Mouse (Mus musculus): ENCODE results near the gene Mindy2. TPM values are rescaled to one million over a fixed set of nuclear protein-coding genes. Genes with fewer than 3 reads are reported as not detected.
A peak's percentile ranks its signal among the peaks of the same experiment; 100 is the strongest.

Mindy2 gene
- polyA plus RNA-seq, 1 experiment = 4.0 TPM

- TF ChIP-seq MYOG (IDR thresholded peaks at IDR 0.05; ENCODE audit: control insufficient read depth in 1 of 3, insufficient read depth in 1 of 3, insufficient read length in 2 of 3, low read depth in 2 of 3) (peak in 1 of 3 experiments; percentile 48), USF1 (IDR thresholded peaks at IDR 0.05; ENCODE audit: low read depth) (peak; percentile 54), SRF (IDR thresholded peaks at IDR 0.05; ENCODE audit: control insufficient read depth, insufficient read length, low read depth) (peak; percentile 4), CEBPB (IDR thresholded peaks at IDR 0.05; ENCODE audit: insufficient read depth, poor library complexity, severe bottlenecking) (no peak)
- no peaks in the 10 kb centered on the region for H3K36me3 ChIP-seq (ENCODE audit: control insufficient read depth, insufficient read depth)
- H3ac ChIP-seq (ENCODE audit: control insufficient read depth, insufficient read length) = peak within 1 kb of the TSS; percentile 97
- H3K4me2 ChIP-seq (ENCODE audit: low read depth) = peak within 1 kb of the TSS; percentile 74
- peak within 1 kb of the TSS; percentile 33 for H3K4me3 ChIP-seq
- no peaks in the 10 kb centered on the region for H3K27me3 ChIP-seq (ENCODE audit: control insufficient read depth, insufficient read depth, insufficient read length)
- peaks cover 7% of the 10 kb centered on the region for H3K79me2 ChIP-seq (ENCODE audit: control insufficient read depth, insufficient read depth)
Observed at GRCm38 (mm10) chr9:70656130-70657007, 605 bp downstream of the Mindy2 start, which contains the start of gene Gm10642. Gm10642 (plus strand) TSS chr9:70656251.

DNA sequence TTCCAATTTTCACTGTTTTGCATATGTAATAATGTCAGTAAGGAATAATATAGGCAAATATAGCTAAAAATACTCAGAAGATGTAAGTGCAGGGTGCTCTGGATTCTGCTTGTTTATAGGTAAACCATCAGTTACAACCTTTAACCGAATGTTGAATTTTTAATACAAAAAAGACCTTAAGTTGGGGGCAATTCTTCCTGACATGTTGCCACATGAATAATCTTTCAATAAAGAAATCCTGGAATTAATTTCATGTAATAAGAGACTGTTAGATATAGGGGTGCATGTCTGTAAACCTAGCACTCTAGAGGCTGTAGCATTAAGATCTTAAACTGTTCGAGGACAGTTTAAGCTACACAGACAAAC lies 1.2 kb downstream of the Mindy2 start:
- peak overlapping the region; percentile 97 for H3ac ChIP-seq (ENCODE audit: control insufficient read depth, insufficient read length)
- TF ChIP-seq MAX (IDR thresholded peaks at IDR 0.05; ENCODE audit: low read depth) = no peak
- no peak for TF ChIP-seq SRF (IDR thresholded peaks at IDR 0.05; ENCODE audit: control insufficient read depth, insufficient read length, low read depth)
- TF ChIP-seq MYOG (IDR thresholded peaks at IDR 0.05; ENCODE audit: control insufficient read depth in 1 of 3, insufficient read depth in 1 of 3, insufficient read length in 2 of 3, low read depth in 2 of 3) = no peak
- TF ChIP-seq TCF3 (IDR thresholded peaks at IDR 0.05; ENCODE audit: insufficient read length, low read depth) = no peak

GRCm38 (mm10) chr9:70654496-70654895 lies 2.5 kb downstream of the Mindy2 start:
- Histone ChIP-seq H3K36me3 (ENCODE audit: control insufficient read depth, insufficient read depth) (peaks cover 4% of the 10 kb centered on the region), H3ac (ENCODE audit: control insufficient read depth, insufficient read length) (no peak overlapping the region), H3K4me3 (peak overlapping the region; percentile 33), H3K79me2 (ENCODE audit: control insufficient read depth, insufficient read depth) (peaks cover 7% of the 10 kb centered on the region), H3K4me2 (ENCODE audit: low read depth) (peak overlapping the region; percentile 74), H3K27me3 (ENCODE audit: control insufficient read depth, insufficient read depth, insufficient read length) (no peaks in the 10 kb centered on the region)
- TF ChIP-seq MYOG (IDR thresholded peaks at IDR 0.05; ENCODE audit: control insufficient read depth in 1 of 3, insufficient read depth in 1 of 3, insufficient read length in 2 of 3, low read depth in 2 of 3) (no peak), POLR2AphosphoS2 (IDR thresholded peaks at IDR 0.05; ENCODE audit: insufficient read length, low read depth) (no peak), TCF12 (IDR thresholded peaks at IDR 0.05; ENCODE audit: insufficient read depth, poor library complexity, severe bottlenecking) (no peak), POLR2A (IDR thresholded peaks at IDR 0.05; ENCODE audit: insufficient read length, low read depth) (no peak), SRF (IDR thresholded peaks at IDR 0.05; ENCODE audit: control insufficient read depth, insufficient read length, low read depth) (no peak), CEBPB (IDR thresholded peaks at IDR 0.05; ENCODE audit: insufficient read depth, poor library complexity, severe bottlenecking) (no peak), MYOD1 (IDR thresholded peaks at IDR 0.05; ENCODE audit: control insufficient read depth in 1 of 3, insufficient read length in 2 of 3, low read depth in 2 of 3) (no peak)

More for the DNA sequence above, 1.2 kb downstream of the Mindy2 start:
- H3K27me3 ChIP-seq (ENCODE audit: control insufficient read depth, insufficient read depth, insufficient read length) = no peaks in the 10 kb centered on the region
- H3K36me3 ChIP-seq (ENCODE audit: control insufficient read depth, insufficient read depth) = no peaks in the 10 kb centered on the region
- H3K4me2 ChIP-seq (ENCODE audit: low read depth) = peak overlapping the region; percentile 74
- H3K4me3 ChIP-seq = peak overlapping the region; percentile 33
- H3K79me2 ChIP-seq (ENCODE audit: control insufficient read depth, insufficient read depth) = peaks cover 7% of the 10 kb centered on the region

DNA sequence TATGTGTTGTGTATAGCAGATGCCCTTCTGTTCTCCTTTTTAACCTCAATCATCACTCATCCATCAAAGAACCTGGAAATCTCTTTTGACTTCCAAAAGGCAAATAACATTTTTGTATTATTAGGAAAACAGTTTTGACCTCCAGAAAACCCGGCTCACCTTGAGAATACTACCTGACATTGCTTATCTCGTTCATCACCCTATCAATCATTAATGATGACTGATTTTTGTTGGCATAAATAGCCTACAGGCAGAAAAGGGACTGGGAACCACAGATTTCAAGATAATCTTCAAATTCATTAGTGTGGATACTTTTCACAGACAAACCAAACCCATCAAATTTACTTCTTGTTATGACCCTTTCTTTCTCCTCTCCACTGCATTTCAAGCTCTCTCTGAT lies 3.1 kb downstream of the Mindy2 start:
- H3K4me3 ChIP-seq = no peak overlapping the region

GRCm38 (mm10) chr9:70652221-70652620 lies 4.8 kb downstream of the Mindy2 start:
- Histone ChIP-seq H3K4me3 (no peak overlapping the region), H3K36me3 (ENCODE audit: control insufficient read depth, insufficient read depth) (peaks cover 8% of the 10 kb centered on the region), H3K4me2 (ENCODE audit: low read depth) (no peak overlapping the region), H3K27me3 (ENCODE audit: control insufficient read depth, insufficient read depth, insufficient read length) (no peaks in the 10 kb centered on the region), H3K79me2 (ENCODE audit: control insufficient read depth, insufficient read depth) (peaks cover 7% of the 10 kb centered on the region), H3ac (ENCODE audit: control insufficient read depth, insufficient read length) (no peak overlapping the region)
- TF ChIP-seq MAX (IDR thresholded peaks at IDR 0.05; ENCODE audit: low read depth) (no peak), MYOD1 (IDR thresholded peaks at IDR 0.05; ENCODE audit: control insufficient read depth in 1 of 3, insufficient read length in 2 of 3, low read depth in 2 of 3) (no peak), TCF12 (IDR thresholded peaks at IDR 0.05; ENCODE audit: insufficient read depth, poor library complexity, severe bottlenecking) (no peak), USF1 (IDR thresholded peaks at IDR 0.05; ENCODE audit: low read depth) (no peak), TCF3 (IDR thresholded peaks at IDR 0.05; ENCODE audit: insufficient read length, low read depth) (no peak), E2F4 (IDR thresholded peaks at IDR 0.05; ENCODE audit: insufficient read depth) (no peak), CEBPB (IDR thresholded peaks at IDR 0.05; ENCODE audit: insufficient read depth, poor library complexity, severe bottlenecking) (no peak), POLR2A (IDR thresholded peaks at IDR 0.05; ENCODE audit: insufficient read length, low read depth) (no peak), REST (IDR thresholded peaks at IDR 0.05; ENCODE audit: insufficient read depth, insufficient read length) (no peak), MYOG (IDR thresholded peaks at IDR 0.05; ENCODE audit: control insufficient read depth in 1 of 3, insufficient read depth in 1 of 3, insufficient read length in 2 of 3, low read depth in 2 of 3) (no peak)

More for the DNA sequence above, 3.1 kb downstream of the Mindy2 start:
- peak overlapping the region; percentile 74 for H3K4me2 ChIP-seq (ENCODE audit: low read depth)
- no peak overlapping the region for H3ac ChIP-seq (ENCODE audit: control insufficient read depth, insufficient read length)
- H3K27me3 ChIP-seq (ENCODE audit: control insufficient read depth, insufficient read depth, insufficient read length) = no peaks in the 10 kb centered on the region
- no peak for TF ChIP-seq POLR2AphosphoS2 (IDR thresholded peaks at IDR 0.05; ENCODE audit: insufficient read length, low read depth)
- no peak for TF ChIP-seq E2F4 (IDR thresholded peaks at IDR 0.05; ENCODE audit: insufficient read depth)
- H3K79me2 ChIP-seq (ENCODE audit: control insufficient read depth, insufficient read depth) = peaks cover 7% of the 10 kb centered on the region
- peaks cover 4% of the 10 kb centered on the region for H3K36me3 ChIP-seq (ENCODE audit: control insufficient read depth, insufficient read depth)

All from myocyte (in vitro differentiated cells).